Mouse (Mus musculus): Measurements from ENCODE around the gene Pepd. TPM values are rescaled to one million over a fixed set of nuclear protein-coding genes. Genes with fewer than 3 reads are reported as not detected.

Pepd gene
- polyA plus RNA-seq, 1 experiment from 2014 or later = 75.2 TPM

DNA sequence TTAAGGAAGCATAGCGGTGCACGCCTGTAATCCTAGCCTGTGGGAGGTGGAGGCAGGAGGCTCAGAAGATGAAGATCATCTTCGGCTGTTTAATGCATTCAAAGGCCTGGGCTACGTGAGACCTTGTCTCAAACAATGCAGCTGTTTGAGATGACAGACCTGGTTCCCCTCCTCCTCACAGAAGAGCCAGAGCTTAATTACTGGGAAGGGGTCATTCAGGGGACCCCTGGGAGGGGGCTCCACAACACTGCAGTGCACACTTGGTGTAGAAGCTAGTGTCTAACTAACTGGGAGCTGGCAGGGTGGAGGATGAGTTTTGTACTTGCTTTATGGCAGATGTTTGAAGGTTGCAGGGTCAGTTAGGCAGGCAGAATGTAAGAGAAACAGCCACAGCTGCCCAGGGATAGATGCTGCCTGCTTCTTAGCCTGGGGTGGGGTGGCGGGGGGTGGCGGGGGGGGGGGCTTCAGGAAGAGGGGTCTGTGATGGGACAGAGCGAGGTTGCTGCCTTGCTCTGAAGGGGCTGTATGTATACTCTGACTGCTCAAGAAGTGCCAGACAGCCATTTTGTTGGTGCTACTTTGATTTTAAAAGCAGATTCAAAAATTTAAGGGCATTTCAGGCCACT lies 26.6 kb downstream of the Pepd start:
- Histone ChIP-seq H3K27me3 (ENCODE audit: low read depth, poor library complexity, severe bottlenecking) (no peaks in the 10 kb centered on the region), H3K4me3 (no peak overlapping the region), H3K9me3 (replicated peaks) (no peaks in the 10 kb centered on the region), H3K27ac (peak overlapping the region; percentile 81), H3K4me1 (peaks cover 34% of the 10 kb centered on the region), H3K36me3 (peaks cover 53% of the 10 kb centered on the region)
- peak; percentile 61 for DNase-seq (ENCODE audit: low spot score)
- WGBS = 41% methylated on average over 7 of the region's 7 CpGs

DNA sequence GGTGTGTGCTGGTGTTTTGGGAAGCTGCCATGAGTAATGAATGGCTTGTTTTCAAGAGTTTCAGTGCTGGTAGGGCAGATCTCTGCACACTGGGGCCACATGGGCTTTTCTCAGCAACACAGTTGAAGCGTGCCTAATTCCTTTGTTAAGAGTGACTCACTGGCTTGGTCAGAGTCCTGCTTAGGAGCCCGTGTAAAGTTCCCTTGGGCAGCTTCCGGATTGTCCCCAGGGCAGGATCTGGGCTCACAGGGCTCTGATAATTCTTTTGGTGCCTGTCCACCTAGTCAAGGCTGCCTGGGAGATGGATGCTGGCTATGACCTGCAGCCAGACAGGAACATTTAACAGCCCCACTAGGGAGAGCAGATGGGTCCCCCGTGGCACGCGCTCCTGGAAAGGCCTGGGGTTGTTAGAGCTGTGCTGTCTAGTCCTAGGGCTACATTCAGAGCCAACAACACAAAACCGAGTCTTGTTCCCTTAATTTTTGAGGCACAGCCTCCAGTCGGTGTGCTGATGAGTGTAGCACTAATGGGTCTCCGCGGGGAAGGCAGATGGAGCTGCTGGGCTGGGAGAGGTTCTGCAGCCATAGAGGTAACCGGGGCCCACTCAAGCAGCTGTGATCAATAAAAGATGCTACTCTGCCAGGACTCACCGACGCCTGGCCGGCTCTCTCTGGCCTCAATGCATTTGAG lies 27.2 kb downstream of the Pepd start:
- H3K4me3 ChIP-seq = no peak overlapping the region
- peaks cover 51% of the 10 kb centered on the region for H3K36me3 ChIP-seq
- peak overlapping the region; percentile 81 for H3K27ac ChIP-seq
- H3K4me1 ChIP-seq = peaks cover 34% of the 10 kb centered on the region
- 25% methylated on average over 14 of the region's 14 CpGs for WGBS
- no peaks in the 10 kb centered on the region for H3K27me3 ChIP-seq (ENCODE audit: low read depth, poor library complexity, severe bottlenecking)
- peak; percentile 64 for DNase-seq (ENCODE audit: low spot score)
- H3K9me3 ChIP-seq (replicated peaks) = no peaks in the 10 kb centered on the region

DNA sequence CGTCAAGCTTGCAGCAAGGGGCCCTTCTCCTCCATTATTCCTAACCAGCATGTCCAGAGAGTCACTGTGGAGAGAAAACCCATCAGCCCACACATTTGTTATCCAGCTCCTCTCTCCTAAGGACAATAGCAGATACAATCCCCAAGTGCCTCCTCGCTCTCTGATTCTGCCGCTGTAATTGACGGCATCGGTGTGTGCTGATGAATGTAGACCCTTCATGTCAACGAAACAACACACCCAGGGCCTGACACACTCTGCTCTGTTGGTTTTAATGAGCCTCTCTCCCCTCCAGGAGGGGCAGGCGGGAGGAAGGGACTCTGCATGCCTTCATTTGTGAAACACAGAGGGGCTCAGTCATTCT lies 27.8 kb downstream of the Pepd start:
- WGBS = 24% methylated on average over 7 of the region's 7 CpGs
- peaks cover 48% of the 10 kb centered on the region for H3K36me3 ChIP-seq
- peaks cover 34% of the 10 kb centered on the region for H3K4me1 ChIP-seq
- no peak for DNase-seq (ENCODE audit: low spot score)
- H3K9me3 ChIP-seq (replicated peaks) = no peaks in the 10 kb centered on the region
- no peaks in the 10 kb centered on the region for H3K27me3 ChIP-seq (ENCODE audit: low read depth, poor library complexity, severe bottlenecking)
- no peak overlapping the region for H3K4me3 ChIP-seq
- H3K27ac ChIP-seq = peak overlapping the region; percentile 81

DNA sequence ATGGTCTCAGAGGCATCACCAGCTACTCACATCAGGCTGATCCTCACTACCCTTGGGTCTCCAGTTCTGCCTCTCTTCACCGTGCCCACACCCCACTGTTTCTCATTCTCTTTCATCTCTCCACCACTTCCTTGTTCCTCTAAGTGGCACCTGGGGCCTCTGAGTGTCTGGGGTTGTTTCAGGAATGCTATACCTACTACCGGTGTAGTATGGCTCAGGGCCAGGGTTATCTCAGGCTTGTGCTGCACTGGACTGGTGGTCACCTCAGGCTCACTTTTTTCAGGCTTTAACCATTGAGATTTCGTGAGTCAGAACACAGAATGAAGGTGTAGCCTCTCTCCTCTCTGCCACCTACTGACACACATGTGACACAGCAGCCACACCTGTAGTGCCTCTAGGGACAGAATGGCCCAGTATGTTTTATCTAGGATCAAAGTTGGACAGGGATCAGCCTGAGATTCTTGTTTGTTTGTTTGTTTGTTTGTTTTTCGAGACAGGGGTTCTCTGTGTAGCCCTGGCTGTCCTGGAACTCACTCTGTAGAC lies 31.5 kb downstream of the Pepd start:
- WGBS = 79% methylated on average over 4 of the region's 4 CpGs
- Histone ChIP-seq H3K36me3 (peaks cover 42% of the 10 kb centered on the region), H3K27ac (no peak overlapping the region), H3K9me3 (replicated peaks) (no peaks in the 10 kb centered on the region), H3K27me3 (ENCODE audit: low read depth, poor library complexity, severe bottlenecking) (no peaks in the 10 kb centered on the region), H3K4me3 (no peak overlapping the region), H3K4me1 (peaks cover 23% of the 10 kb centered on the region)
- DNase-seq (ENCODE audit: low spot score) = no peak

DNA sequence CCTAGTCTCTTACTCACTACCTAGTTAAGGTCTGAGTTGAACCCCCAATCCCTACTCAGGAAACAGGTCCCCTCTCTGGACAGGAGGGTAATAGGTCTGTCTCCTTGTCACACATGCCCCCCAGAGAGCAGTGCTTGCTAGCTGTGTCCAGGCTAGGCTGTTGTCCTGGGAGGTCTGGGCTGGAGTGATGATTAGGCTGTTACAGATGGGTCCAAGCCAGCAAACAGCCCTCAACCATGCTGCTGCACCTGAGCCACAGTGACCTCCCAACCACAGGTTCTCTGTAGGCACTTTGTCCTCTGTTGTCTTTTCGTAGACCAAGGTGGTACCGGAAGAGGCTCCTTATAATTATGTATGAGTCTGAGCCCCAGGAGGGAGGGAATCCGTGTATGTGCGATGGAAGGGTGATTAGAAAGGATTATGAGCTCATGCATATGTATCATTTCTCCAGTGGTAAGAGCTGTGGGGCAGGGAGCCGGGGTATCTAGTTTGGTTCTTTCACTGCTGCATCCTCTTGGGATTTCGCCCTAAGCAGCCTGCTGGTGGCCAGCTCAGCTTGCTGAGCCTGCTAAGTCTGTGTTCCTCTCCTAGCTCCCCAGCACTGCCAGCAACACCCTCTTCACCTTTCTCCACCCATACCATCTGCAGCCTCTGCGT lies 34.2 kb downstream of the Pepd start:
- H3K4me1 ChIP-seq = no peaks in the 10 kb centered on the region
- H3K9me3 ChIP-seq (replicated peaks) = no peaks in the 10 kb centered on the region
- H3K27me3 ChIP-seq (ENCODE audit: low read depth, poor library complexity, severe bottlenecking) = no peaks in the 10 kb centered on the region
- 89% methylated on average over 7 of the region's 7 CpGs for WGBS
- no peak overlapping the region for H3K27ac ChIP-seq
- H3K4me3 ChIP-seq = no peak overlapping the region
- no peak for DNase-seq (ENCODE audit: low spot score)
- H3K36me3 ChIP-seq = peaks cover 42% of the 10 kb centered on the region

DNA sequence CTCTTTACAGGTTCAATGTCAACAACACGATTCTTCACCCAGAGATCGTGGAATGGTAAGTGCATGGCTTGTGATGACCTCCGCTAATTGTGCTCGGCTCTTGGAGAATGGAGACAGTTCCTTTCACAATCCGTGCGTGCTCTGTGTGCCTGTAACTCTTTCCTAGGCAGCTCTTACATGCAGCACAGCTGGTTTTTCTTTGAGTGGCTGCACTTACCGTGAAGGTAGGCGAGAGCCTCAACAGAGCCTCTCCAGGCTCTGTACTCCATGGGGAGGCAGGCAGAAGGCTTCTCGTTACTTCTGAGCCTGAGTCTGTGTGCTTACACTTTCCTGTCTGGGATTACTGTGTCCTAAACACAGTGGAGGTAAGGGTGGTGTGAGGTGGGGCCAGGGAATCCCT lies 42.4 kb downstream of the Pepd start:
- Histone ChIP-seq H3K27me3 (ENCODE audit: low read depth, poor library complexity, severe bottlenecking) (no peaks in the 10 kb centered on the region), H3K4me1 (peaks cover 9% of the 10 kb centered on the region; the same call in 1 of the 2 replicates), H3K36me3 (peaks cover 11% of the 10 kb centered on the region; the same call in 1 of the 2 replicates), H3K4me3 (no peak overlapping the region), H3K27ac (no peak overlapping the region), H3K9me3 (replicated peaks) (no peaks in the 10 kb centered on the region)
- no peak for DNase-seq (ENCODE audit: low spot score)
- WGBS = 87% methylated on average over 9 of the region's 9 CpGs

DNA sequence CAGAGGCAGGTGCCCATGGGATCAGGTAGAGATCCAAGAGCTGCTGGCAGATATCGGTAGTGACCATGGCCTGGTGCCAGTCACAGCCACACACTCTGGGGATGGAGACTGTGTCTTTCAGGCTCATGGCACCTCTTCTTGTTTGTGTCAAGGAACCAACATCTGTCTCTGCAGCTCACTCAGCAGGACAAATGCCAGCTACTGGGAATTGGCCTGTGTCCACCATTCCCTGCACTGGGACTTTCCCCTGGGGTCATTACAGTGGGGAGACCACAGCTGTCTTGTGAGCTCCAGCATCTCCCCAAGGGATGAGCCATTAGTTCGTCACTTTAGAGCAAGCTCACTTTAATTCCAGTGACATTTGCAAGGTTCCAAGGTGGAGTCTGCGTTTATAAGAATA lies 43.1 kb downstream of the Pepd start:
- 86% methylated on average over 3 of the region's 3 CpGs for WGBS
- peaks cover 11% of the 10 kb centered on the region; the same call in 1 of the 2 replicates for H3K36me3 ChIP-seq
- H3K4me3 ChIP-seq = no peak overlapping the region
- H3K27me3 ChIP-seq (ENCODE audit: low read depth, poor library complexity, severe bottlenecking) = no peaks in the 10 kb centered on the region
- DNase-seq (ENCODE audit: low spot score) = no peak
- peaks cover 11% of the 10 kb centered on the region; the same call in 1 of the 2 replicates for H3K4me1 ChIP-seq
- H3K27ac ChIP-seq = no peak overlapping the region
- H3K9me3 ChIP-seq (replicated peaks) = no peaks in the 10 kb centered on the region

DNA sequence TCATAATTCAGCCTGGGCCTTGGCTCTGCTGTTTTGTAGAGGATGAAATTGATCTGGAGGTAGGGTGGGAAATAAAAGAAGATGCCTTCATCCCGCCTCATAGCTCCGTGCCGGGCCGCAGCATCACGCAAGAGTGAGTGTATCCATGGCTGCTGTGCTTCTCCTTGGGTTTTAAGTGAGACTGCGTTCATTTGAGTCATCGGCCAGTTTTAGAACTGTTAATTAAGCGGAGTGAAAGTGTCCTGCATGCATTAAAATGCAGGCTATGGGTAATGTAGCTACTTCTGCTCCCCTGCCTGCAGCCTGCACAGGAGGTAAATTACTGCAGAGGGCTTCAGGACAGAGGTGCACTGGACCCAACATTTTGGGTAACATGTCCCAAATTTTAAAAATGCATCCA lies 45.0 kb downstream of the Pepd start:
- 95% methylated on average over 8 of the region's 8 CpGs for WGBS
- Histone ChIP-seq H3K36me3 (peaks cover 8% of the 10 kb centered on the region; the same call in 1 of the 2 replicates), H3K4me1 (peaks cover 11% of the 10 kb centered on the region), H3K4me3 (no peak overlapping the region), H3K27me3 (ENCODE audit: low read depth, poor library complexity, severe bottlenecking) (no peaks in the 10 kb centered on the region), H3K9me3 (replicated peaks) (no peaks in the 10 kb centered on the region), H3K27ac (no peak overlapping the region)
- no peak for DNase-seq (ENCODE audit: low spot score)

DNA sequence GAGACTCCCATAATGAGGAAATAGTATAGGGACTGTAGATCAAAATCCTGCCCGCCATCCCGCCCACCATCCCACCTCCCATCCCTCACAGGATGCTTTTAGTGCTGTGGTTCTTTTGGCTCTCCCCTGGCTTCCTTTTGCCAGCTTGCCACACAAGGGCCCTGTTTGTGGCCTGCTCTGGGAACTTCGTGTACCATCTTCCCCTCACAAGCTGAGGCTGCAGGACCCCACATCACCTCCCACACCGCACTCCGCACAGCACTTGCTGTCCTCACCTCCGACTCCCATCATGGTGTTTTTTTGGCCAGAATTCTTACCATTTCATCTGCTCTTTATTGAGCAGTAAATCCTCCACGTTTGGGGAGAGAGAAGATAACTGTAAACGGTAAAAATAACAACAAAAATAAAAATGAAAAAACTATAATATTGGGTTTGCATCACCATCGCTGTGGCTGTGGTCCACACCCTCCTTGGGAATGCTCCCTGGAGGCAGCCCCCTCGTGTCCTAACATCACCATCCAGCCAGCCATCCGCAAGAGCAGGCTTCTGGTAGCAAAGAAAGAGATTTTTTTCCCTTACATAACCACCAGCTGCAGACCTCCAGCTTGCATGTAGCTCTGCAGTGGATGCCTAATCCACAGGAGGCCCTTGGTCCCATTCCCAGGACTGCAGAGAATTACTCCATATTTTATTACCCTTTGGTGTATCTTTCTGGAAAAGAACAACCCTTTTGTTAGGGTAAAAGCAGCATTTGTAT lies 51.9 kb downstream of the Pepd start:
- Histone ChIP-seq H3K4me3 (no peak overlapping the region), H3K4me1 (peaks cover 4% of the 10 kb centered on the region), H3K27ac (no peak overlapping the region), H3K9me3 (replicated peaks) (no peaks in the 10 kb centered on the region), H3K36me3 (0 out of 2 replicates have a peak, but pooled peaks cover 3% of the 10 kb centered on the region), H3K27me3 (ENCODE audit: low read depth, poor library complexity, severe bottlenecking) (no peaks in the 10 kb centered on the region)
- 90% methylated on average over 11 of the region's 11 CpGs for WGBS
- DNase-seq (ENCODE audit: low spot score) = no peak

DNA sequence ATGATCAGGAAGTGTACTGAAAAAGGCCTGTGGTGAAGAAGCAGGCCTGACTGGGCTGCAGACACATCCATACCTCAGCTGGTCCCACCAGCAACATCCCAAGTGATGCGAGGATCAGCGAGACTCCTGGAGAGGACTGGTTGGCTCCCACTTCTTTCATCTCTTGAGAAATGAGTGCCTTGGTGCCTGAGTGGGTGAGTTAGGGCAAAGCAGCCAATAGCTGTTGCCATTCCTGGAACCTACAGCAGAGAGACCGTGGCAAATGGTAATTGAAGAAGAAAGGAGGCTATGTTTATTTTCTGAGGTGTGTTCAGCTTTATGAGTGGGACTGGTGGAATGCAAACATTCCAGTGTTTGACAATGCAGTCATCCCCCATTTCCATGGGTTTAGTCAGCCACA lies 55.2 kb downstream of the Pepd start:
- WGBS = 74% methylated on average over 3 of the region's 3 CpGs
- no peak for DNase-seq (ENCODE audit: low spot score)
- H3K4me1 ChIP-seq = peaks cover 24% of the 10 kb centered on the region
- no peaks in the 10 kb centered on the region for H3K27me3 ChIP-seq (ENCODE audit: low read depth, poor library complexity, severe bottlenecking)
- H3K9me3 ChIP-seq (replicated peaks) = no peaks in the 10 kb centered on the region
- H3K36me3 ChIP-seq = peaks cover 19% of the 10 kb centered on the region
- no peak overlapping the region for H3K4me3 ChIP-seq
- no peak overlapping the region for H3K27ac ChIP-seq

DNA sequence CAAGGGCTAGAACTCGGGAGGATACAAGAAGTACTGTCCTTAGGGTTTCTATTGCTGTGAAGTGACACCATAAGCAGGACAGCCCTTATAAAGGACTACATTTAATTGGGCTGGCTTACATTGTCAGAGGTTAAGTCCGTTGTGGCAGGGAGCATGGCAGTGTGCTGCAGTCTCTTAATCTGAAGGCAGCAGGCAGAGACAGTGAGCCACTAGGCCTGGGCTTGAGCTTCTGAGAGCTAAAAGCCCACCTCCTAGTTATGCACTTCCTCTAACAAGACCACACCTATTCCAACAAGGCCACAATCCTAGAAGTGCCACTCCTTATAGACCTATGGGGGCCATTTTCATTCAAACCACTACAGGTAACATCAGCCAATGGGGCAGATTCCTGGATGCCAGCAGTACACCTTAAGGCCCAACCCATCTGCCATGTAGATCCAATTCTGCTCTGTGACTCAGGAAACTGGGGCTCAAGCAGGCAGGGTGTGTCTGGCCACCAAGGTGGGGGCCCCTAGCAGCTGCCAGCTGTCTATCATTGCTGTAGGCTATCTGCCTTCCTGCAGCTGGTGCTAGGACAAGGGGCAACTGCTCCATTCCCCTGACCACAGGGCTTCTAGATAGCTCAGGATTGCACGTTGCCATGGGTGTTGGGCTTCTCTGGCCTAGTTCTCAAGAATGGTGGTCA lies 56.7 kb downstream of the Pepd start:
- Histone ChIP-seq H3K4me1 (peaks cover 38% of the 10 kb centered on the region), H3K27ac (0 out of 2 replicates have a peak overlapping the region, but pooled peaks have one; percentile 0), H3K36me3 (peaks cover 19% of the 10 kb centered on the region), H3K4me3 (no peak overlapping the region), H3K27me3 (ENCODE audit: low read depth, poor library complexity, severe bottlenecking) (no peaks in the 10 kb centered on the region), H3K9me3 (replicated peaks) (no peaks in the 10 kb centered on the region)
- DNase-seq (ENCODE audit: low spot score) = no peak
- 86% methylated on average over 3 of the region's 3 CpGs for WGBS

DNA sequence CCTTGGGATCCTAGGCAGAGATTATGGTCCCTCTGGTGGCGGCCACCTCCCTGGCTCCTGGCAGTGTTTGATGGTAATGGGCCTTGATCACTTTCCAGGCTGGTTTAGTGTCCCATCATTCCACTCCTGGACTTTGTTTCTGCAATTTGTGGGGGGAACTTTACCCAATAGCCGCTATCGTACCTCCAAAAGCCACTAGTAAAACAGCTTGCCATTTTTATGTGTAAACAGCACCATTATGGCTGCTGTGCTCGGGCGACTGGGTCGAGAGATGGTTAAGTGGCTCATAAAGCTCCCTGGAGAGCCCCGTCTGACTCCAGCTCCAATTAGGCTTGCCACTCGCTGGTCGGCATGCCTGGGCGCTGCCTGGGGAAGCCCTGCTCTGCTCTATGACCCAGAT lies 59.6 kb downstream of the Pepd start:
- no peak overlapping the region for H3K4me3 ChIP-seq
- H3K27me3 ChIP-seq (ENCODE audit: low read depth, poor library complexity, severe bottlenecking) = no peaks in the 10 kb centered on the region
- DNase-seq (ENCODE audit: low spot score) = no peak
- no peaks in the 10 kb centered on the region for H3K9me3 ChIP-seq (replicated peaks)
- peaks cover 59% of the 10 kb centered on the region for H3K4me1 ChIP-seq
- H3K36me3 ChIP-seq = peaks cover 16% of the 10 kb centered on the region
- peak overlapping the region; percentile 61; the same call in 1 of the 2 replicates for H3K27ac ChIP-seq
- WGBS = 48% methylated on average over 10 of the region's 10 CpGs
